Mouse (Mus musculus) cerebellum, postnatal 14 days (tissue): ENCODE data around the gene Hba-a1.
A peak's percentile ranks its signal among the peaks of the same experiment; 100 is the strongest.

Experiments used
- DNase-seq, 2 experiments: peaks; one replicate each; pipeline ENCODE4 v3.0.0; 2021; ENCODE audit warnings: mixed read lengths in 2 of 2

Gene Hba-a1

DNA sequence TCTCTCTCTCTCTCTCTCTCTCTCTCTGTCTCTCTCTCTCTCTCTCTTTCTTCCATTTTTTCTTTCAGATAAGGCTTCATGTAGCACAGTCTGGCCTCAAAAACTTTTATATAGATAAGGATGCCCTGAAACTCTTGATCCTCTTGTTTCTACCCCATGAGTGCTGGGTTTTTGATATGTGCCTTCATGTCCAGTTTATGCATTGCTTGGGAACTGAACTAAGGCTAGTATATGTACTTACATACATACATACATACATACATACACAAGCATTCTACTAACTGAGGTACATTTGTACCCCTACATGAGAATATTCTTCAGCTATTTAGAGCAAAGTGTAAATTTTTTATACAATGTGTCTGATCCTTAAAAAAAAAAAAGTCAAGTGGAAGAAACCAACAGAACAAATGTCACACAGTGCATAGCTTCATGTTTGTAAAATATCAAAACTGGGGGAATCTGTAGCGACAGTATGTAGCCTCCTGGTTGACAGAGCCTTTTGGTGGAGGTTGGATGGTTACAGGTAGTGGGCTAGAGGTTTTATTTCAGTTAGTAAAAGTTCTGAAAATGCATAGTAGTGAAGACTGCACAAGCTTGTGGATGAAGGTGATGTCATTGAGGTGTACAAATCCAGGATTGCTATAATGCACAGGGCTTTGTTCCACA, 14.7 kb downstream of the Hba-a1 start:
- DNase-seq, result no peak

DNA sequence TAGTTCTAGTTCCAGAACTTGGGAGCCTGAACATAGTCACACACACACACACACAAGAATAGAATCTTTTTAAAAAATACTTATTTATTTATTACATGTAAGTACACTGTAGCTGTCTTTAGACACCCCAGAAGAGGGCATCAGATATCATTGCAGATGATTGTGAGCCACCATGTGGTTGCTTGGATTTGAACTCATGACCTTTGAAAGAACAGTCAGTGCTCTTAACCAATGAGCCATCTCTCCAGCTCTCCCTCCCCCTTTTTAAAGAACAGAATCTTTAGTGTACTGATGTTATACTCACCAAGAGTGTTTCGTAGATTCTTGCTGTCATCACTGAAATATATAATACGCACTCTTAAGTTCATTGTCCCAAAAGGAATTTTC, 15.2 kb downstream of the Hba-a1 start:
- DNase-seq, result no peak

DNA sequence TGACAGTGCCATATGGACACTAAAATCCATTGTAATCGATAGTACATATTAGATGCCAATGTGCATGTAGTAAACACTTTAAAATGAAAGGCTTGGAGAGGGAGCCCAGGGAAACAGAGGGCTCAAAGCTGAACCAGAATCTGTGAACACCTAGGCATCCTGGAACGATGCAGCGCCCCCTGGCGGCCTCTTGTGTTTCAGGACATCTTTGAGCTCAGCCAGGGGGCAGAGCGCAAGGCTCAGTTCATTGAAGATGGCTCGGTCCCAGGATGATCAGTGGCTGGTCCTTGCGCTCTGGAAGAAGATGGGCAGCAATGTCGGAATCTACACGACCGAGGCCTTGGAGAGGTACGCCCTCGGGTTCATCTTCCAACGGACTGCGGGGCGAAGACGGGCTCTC, 16.6 kb downstream of the Hba-a1 start, which contains the start of gene Hbq1a:
Gene Hbq1a, plus strand, starts transcription at position 205 of the 400 bp plus-strand sequence.
- DNase-seq, result peak; percentile 82 to 85

DNA sequence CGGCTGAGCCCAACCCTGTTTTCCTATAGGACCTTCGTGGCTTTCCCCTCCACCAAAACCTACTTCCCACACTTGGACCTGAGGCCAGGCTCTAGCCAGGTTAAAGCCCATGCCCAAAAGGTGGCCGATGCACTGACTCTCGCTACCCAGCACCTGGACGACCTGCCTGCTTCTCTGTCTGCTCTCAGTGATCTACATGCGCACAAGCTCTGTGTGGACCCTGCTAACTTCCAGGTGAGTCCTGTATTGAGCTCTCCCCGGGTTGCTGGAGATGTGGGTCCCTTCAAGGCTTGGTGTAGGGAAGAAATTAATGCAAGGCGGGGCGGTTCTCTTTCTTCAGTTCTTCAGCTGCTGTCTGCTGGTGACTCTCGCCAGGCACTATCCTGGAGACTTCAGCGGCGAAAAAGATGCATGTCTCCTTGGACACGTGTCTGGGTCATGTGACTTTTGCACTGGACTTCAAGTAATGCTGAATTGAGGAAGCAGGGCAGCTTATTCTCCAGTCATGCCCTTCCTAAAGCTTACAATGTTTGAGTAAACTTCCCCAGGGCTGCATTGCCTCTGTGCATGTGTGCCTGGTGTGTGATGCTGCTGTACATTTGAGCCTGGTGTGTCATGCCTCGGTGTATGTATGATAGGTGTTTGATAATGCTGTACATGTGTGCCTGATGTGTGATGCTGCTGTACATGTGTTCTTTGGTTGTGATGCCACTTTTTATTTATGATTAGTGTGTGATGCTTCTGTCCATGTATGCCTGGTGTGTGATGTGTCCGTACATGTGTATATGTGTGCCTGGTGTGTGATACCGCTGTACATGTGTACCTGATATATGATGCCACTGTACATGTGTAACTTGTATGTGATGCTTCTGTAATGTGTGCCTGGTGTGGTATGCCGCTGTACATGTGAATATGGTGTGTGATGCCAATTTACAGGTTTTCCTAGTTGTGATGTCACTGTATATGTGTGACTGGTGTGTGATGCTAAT, 17.3 kb downstream of the Hba-a1 start:
- DNase-seq, result no peak

DNA sequence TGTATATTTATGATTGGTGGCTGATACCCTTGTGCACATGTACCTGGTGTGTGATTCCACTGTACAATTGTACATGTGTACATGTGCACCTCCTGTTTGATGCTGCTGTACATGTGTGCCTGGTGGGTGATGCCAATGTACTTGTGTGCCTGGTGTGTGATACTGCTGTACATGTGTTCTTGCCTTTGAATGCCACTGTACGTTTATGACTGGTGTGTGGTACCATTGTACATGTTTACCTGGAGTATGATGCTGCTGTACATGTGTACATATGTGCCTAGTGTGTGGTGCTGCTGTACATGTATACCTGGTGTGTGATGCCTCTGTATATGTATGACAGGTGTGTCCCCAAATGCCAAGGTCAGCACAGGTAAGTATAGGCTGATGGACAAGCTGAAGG, 18.2 kb downstream of the Hba-a1 start:
- no peak for DNase-seq

DNA sequence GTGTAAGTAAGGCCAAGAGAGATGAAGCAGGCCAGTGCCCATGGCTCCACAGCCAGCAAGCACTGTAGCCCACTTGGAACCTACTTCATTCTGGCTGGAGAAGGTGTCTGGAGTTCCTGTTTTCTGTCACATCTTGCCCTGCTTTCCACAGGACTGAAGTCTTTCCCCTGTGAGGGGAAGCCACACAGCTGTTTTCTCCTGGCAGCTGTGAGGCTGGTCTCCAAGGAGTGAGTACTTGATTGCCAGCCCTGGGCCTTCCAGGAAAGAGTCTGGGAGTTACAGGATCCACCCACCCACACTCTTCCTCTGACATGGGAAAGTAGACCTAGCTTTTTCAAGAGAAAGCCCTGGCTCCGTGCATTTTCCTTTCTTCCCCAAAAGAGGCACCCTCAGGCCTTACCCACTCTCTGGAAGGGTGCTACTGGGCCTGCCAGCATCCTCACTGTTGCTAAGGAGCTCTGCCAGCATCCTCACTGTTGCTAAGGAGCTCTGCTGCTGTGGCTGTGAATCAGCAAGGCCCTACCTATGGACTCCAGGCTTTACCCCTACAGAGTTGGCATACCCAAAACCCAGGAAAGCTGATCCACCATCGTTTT, 19.6 kb downstream of the Hba-a1 start:
- no peak for DNase-seq

DNA sequence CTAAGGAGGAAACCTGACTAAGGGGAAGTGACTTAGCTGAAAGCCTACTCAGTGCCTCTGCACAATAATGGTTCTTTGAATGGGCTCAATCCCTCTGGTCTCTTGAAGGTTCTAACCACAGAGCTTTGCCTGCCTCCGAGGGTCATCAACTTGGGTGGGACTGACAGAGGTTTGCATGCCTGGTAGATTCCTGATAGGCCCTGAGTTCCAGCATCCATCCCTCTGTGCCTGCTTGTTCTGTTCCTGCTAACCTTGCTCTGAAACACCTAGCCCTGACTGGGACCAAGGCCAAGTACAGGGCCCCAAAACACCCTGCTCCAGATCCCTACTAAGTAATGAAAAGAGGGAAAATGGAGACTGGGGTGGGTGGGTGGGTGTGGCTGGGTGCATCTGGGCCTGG, 20.1 kb downstream of the Hba-a1 start:
- no peak for DNase-seq

DNA sequence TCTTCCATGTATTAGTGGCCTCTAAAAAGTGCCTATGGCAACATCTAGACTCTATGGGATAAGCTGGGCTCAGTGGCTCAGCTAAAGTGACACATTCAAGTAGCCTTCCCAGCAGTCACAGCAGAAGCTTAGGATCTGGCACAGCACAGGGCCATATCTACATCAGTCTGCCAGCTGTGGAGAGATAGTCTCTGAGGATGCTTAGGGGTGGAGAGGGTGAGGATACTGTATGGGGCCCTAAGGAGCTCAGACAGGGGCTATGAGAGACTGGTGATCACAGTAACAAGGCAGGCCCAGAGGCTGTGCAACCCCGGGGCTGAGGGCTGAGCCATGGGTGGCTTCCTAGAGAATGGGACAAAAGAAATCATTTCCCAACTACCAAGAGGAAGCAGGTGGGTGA, 23.7 kb downstream of the Hba-a1 start:
- no peak for DNase-seq

DNA sequence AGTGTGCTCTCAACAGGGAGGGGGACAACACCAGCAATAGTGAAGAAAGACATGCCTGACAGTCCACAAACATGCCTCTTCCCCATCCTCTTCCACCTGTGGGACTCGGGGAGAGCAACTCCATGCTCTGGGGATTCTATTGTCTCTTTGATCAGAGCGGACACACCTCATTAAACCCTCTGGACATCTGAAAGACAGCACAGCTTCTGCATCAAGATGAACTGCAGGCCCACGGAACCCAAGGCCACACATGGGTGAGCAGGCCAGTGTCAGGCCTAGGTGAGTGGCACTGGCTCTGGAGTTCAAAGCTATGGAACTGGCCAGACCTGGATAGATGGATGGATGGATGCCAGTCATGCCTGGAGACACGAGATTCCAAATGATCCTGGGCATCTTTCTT, 26.1 kb downstream of the Hba-a1 start:
- DNase-seq, result no peak

DNA sequence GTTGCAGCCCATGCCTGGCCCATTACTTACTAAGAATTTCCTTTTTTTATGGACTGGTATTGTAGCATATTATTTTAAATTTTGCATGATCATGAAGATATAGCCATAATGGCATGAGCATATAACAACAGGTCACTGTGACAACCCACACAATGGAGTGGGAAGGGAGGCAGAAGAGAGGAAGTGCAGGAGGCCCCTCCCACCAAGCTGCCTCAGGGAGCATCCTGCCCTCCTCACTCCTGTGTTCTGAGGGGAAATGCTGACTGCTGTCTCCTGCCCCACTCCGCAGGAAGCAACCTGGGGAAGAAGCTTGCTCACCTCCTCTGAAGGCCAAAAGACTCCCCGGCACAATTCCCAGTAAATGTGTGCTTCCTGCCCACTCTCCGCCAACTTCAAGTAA, 26.6 kb downstream of the Hba-a1 start:
- no peak for DNase-seq

DNA sequence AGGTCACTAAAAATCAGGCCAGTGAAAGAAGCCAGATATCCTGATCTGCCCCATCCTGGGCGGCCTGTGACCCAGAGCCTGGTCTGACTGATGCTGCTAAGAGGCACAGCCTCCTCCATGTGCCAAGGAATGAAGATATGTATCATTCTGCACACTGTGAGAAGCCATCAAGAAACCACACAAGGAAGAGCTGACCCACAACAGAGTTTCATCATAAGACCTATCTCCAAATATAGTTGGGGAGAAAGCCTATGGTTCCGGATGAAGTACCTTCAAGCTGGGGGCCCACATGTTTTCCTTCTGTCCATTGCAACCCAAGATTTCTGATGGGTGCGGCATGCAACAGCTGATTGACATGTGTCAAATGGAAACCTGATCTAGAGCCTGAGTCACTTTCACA, 32.7 kb downstream of the Hba-a1 start:
- no peak for DNase-seq

DNA sequence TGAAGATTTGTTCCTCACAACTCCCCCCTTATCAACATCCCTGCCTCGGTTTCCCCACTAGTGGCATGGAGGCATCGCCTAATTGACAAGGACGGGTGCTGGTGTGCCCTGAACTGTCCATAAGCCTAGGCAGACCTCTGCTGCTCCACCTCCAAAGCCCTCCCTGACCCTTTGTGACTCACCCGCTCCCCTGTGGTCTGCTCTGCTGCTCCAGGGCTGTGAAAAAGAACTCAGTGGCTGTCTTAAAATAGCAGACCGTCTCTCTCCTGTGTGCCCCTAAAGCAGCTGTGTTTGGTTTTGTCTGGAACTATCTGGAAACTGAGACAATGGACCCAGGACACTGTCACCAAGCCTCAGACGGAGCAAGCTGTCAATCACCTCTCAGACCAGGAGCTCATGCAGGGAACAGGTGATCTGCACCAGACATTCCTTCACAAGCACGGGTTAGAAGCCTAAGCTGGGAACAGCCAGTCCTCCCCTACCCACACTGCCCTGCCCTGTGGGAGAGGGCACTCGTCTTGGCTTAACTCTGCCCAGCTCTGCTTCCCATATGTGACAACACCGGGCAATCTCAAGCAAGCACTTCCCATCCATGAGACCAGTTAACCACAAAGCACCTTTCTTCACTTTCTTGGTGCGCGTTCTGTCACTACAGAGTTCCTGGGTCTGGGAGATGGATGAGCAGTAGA, 37.3 kb downstream of the Hba-a1 start:
- DNase-seq, result no peak

DNA sequence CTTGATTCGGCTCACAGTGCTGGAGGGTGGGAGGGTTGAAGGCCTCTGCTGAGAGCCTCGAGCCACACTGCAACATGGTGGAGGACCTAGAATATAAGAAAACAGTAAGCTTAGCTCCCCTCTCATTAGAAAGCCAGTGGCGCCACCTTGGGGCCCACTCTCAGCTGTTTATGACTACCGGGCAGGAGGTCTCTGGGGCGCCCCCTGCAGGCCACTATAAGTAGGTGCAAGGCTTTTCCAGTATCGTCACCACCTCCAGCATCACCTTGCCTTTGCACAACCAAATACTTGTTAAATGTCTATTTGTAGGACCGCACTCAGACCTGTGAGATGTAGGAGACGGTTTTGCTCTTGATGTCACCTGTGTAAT, 37.9 kb downstream of the Hba-a1 start:
- peak; percentile 62 to 84 for DNase-seq

DNA sequence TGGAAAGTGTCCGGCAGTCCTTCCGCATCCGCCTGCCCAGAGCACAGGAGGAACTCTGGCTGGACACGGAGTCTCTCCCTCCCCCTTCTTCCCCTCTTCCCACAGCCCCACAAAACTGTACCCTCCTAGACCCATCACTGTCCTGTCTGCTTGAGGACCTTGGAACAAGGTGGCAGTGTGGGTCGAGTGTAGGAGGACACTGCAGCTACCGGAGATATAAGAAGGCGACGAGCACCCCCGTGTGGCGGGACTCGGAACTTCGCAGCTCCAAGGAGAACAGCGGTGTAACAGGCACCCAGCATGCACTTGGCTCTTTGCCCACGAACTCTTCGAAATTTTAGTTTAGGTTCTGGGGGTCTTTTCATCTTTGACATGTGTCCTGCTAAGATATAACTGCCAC, 41.3 kb downstream of the Hba-a1 start:
- DNase-seq, result peak; percentile 95 to 97

DNA sequence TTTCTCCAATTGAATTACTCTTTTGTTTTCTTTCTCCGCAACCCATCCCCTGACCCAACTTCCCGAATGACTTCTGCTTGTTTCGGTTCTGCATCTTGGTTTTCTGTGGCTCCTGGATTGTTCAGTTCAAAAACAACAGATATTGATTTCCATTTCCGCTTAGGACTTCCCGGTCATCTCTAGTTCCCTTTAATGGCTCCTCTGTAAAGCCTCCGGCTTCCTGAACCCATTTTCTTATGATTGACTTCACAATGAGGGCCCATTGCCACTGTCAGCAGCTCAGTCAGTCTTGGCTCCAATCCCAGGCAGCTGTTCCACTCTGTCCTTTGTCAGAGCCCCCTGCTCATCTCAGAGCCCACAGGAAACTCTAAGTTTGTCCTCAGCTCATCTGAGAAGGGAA, 47.8 kb downstream of the Hba-a1 start:
- no peak for DNase-seq

DNA sequence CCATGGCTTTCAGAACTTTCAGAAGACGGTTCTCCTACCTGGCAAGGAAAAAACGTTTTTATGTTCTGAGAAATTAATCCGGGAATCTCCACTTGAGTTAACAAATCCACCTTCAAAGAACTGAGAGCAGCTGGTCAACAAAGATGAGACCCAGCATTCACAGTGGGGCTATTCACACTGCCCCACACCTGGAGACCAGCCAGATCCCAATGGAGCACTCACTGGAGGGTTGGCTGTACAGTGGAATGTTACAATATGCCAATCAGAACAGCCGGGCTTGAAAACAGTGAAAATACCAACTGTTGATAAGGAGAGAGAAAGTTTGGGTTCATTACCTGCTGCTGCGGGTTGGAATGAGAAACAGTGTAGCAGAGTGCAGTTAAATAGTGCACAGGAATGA, 48.5 kb downstream of the Hba-a1 start:
- DNase-seq, result peak in 1 of 2 experiments; percentile 40

DNA sequence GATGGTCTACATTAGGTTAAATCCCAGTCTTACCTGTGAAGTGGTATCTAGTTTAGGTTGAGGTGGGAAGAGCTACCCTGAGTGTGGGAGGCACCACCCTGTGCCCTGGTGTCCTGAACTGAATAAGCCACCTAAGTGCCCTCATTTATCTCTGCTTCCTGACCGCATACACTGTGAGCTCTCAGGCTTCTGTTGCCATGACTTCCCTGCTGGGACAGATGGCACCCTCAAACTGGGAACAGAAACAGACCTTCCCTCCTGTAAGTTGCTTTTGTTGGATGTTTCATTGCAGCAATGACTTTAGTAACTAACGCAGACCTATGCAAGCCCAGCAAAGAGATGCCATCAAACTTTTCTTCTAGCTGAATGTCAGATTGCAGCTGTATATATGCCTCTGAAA, 49.9 kb downstream of the Hba-a1 start:
- peak in 1 of 2 experiments; percentile 37 for DNase-seq
